Mouse (Mus musculus): ENCODE results near the gene Atp4a.

DNA sequence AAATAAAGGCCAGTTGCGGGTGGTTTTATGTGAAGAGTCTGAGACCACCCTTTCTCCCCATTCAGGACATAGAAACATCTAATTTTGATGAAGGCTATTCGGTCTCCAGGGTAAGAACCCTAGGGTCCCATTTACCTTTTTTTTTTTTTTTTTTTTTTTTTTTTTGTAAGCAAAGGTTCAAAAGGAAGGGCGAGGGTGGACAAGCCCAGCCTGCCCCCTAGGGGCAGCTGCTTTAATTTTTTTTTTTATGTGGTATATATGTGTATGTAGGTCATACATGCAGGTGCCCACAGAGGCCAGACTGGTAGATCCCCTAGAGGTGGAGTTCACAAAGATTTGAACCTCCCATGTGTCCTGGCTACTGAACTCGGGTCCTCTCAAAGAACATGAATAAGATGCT, 54.4 kb downstream of the Atp4a start:
- TF ChIP-seq USF1 (IDR thresholded peaks at IDR 0.05; ENCODE audit: low read depth), result no peak
- no peak for TF ChIP-seq POLR2A (IDR thresholded peaks at IDR 0.05; ENCODE audit: insufficient read length, low read depth)

Data from myocyte (in vitro differentiated cells).